Mouse (Mus musculus) heart, adult 11 months (tissue): ENCODE data around the gene Hist4h4.

Source experiments
- DNase-seq: peaks from one replicate; pipeline ENCODE4 v3.0.0; 2022

The Hist4h4 gene

GRCm38 (mm10) chr6:136803739-136804633, at the start of gene Hist4h4:
Hist4h4 (minus strand) TSS chr6:136804415.
- peak; percentile 99 for DNase-seq

DNA sequence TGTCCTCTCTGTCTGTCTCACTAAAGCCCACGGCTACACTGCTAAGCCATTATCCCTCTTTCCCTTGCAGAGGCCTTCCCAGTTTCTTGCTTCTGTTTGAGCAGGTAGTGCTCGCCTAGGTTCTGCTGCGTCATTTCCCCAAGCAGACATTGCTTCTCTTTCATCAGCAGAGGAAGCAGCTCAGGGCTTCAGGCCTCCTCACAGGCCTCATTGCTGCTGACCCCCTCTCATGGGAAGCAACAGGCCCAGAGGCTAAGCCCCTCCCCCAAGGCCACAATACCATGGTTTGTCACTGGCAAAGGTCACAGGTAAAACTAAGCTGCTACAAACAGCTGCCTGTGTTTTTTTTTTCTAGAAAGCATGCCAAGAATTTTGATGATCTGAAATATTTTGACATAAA, 48.5 kb upstream of the Hist4h4 start:
- DNase-seq, result no peak

GRCm38 (mm10) chr6:136852348-136852747, 48.1 kb upstream of the Hist4h4 start:
- no peak for DNase-seq

DNA sequence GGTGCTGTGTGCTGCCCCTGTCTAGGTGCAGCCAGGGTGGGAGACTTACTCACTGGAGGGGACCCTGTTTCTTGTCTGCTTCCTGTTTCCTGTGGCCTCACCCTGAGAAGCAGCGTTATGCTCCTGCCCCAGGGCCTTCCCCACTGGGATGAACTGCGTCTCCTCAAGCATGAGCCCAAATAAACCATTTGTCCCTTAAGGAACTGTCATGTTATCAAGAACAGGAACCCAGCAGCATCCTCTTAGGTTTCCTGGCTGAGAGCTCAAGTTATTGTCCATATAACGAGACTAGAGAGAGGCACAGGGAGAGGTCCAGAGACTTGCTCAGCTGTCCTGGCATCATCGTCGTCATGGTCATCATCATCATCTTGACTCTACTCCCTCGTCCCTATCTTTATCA, 46.1 kb upstream of the Hist4h4 start:
- DNase-seq, result peak; percentile 67

DNA sequence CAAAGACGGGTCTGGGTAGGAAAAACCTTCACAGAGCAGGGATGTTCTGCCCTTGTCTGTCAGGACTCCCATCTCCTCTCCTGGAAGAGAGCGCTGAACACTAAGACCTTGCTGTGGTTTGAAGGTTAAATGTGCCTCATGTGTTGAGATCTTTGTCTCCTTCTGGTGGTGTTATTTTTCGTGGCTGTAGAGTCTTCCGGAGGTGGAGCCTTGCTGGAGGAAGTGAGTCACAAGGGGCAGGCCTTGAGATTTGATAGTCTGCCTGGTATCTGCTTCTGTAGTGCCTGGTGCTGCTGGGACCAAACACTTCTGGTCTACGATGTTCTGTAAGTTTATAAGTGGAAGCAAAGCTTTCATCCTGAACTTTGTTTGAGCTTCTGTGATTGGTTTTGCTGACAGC, 44.8 kb upstream of the Hist4h4 start:
- DNase-seq, result no peak

DNA sequence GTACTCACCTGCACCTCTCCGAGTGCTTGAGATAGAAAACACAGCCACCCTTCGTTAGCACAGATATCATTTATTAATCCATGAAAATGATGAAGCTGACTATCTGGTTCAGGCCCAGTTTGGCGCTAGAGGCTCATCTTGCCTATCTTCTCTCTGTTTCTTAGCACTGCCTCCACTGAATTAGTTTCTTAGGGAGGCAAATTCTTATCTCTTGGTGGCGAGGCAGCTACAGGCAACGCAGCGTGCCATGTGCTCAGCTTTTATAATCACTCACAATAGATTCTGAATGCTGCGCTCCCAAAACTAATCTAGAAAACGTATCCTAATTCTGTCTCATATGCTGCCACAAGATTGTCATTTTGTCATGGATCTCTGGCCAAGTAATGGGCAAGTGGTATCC, 44.2 kb upstream of the Hist4h4 start:
- no peak for DNase-seq

GRCm38 (mm10) chr6:136847790-136848189, 43.6 kb upstream of the Hist4h4 start:
- peak; percentile 95 for DNase-seq

DNA sequence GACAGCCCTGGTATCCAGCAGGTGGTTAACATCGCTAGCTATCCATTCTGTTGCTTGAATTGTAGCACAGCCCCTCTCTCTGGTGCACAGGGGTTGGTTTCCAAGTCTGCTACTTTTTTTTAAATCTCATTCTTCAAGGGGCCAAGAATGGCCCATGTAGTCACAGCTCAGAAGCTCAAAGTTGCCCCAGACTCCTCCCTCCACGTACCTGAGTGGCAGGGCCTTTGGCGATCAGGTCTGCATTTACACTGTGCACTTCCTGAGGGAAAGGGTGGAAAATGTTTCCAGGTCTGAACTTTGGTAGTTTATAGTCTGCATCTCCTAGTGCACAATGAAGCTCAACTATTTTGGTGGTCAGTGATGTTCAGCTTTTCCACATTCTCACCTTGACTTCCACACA, 43.1 kb upstream of the Hist4h4 start:
- peak; percentile 70 for DNase-seq

- peak; percentile 64 for DNase-seq
Measured at GRCm38 (mm10) chr6:136845706-136846480, 41.7 kb upstream of the Hist4h4 start.

- no peak for DNase-seq
Measured at GRCm38 (mm10) chr6:136844903-136845302, 40.7 kb upstream of the Hist4h4 start.

DNA sequence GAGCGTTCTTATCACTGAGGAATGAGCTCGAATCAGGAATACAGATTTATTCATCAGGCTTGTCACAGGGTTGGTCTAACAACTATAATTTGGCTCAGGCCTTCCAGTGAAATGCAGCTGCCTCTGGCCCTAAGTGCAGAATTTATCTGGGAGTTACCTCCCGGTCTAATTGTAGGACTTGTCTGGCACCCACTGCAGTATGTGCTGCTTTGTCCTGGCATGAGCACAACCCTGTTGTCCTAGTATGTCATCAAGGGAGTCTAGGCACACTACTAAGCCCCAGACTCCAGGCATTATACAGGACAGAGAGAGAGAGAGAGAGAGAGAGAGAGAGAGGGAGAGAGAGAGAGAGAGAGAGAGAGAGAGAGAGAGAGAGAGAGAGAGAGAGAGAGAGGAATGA, 33.1 kb upstream of the Hist4h4 start:
- peak; percentile 86 for DNase-seq

- DNase-seq, result peak; percentile 51
Measured at GRCm38 (mm10) chr6:136835352-136835751, 31.1 kb upstream of the Hist4h4 start, which contains the start of gene Smco3. Smco3 (minus strand) TSS chr6:136835452.

DNA sequence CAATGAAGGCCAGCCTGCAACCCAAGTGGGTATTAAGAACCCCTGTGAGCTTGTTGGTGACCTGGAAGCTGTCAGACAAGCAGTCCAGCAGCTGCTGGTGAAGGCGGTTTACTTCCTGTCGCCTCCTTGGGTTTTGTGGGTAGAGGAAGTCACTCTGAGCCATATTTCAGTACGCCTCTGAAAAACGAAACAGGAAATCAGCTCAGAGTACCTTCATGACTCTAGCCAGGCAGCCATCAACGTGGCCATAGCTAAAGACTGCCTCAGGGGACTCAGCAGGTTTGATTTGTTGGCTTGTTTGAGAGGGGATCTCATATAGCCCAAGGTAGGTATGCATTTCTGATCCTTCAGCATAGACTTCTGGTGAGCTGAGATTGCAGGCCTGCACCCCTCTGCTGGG, 27.5 kb upstream of the Hist4h4 start:
- peak; percentile 89 for DNase-seq

DNA sequence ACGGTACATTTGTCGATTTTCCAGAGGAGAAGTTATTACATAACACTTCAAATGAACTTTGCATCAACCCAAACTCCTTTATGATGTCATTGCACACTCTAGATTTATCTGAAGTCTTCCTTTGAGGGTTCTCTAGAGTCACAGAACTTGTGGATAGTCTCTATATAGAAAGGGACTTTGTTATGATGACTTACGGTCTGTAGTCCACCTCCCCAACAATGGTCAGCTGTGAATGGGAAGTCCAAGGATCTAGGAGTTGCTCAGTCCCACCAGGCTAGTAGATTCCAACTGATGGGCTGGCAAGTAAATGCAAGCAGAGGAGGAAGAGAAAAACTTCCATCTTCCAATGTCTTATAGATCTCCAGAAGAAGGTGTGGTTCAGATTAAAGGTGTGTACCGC, 24.5 kb upstream of the Hist4h4 start:
- DNase-seq, result peak; percentile 86

DNA sequence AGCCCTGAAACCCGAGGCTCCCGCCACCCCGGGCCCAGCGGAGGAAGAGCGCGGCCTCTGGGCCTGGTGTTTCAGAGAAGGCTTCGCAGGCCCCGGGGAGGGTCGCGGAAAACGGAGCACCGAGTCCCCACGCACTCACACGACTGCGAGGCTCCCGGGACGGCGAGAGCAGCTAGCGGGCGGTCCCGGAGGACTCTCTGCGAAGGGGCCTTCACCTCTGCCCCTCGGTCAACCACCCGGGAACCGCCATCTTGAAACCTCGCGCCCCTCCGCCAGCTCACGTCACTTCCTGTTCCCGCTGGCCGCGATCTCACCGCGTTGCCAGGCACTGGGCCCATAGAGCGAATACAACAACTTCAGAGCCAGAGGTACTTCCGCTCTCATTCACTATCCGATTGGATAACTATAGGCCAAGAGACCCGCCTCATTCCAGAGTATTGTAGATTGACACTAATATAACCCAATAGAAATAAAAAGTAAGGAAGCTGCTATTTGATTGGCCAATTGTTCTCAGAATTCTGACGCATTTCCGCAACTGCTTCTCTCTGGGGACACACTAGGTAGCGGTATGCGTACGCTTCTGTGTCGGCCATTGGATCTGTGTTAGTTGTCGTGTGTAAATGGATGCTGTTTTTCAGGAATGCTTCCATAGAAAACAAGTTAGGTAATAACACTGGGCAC, 23.8 kb upstream of the Hist4h4 start, which contains the start of gene Wbp11:
Gene Wbp11, minus strand, starts transcription at position 353 of the 681 bp plus-strand sequence.
- peak; percentile 100 for DNase-seq

DNA sequence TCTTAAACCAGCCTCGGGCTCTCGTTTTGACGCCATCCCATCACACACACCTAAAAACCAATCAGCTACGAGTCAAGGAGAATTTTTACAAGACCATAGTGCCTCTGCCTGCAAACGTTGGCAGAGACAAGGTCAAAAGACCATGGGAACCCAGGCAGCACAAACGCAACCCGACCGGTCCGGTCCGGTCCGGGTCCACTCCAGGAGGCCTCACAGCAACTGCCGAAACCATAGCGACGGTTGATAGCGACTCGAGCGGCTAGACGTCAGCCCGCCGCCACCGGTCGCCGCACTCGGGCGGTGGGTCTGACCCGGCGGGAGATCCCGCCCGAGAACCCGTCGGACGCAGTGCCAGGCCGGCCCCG, 23.3 kb upstream of the Hist4h4 start, which contains the start of gene BC049715:
Gene BC049715, plus strand, starts transcription at position 111 of the 365 bp plus-strand sequence.
- no peak for DNase-seq

DNA sequence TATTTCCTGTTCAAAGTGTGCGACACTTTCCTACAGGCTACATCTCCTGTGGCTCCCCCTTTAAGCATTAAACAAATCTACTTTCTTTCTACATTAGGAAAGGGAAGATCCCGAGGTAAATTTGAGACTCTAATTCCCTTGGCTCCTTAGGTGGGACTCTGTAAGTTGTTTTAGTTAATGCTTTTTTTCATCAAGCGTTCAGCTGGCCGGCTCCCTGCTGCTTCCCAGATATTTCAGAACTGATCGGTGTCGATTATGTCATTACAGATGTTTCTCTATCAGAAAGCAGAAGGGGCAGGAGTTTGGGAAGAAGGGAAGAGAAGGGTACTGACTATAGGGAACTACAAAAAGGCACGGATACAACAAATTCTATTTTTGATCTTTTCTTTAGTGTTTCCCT, 22.9 kb upstream of the Hist4h4 start:
- no peak for DNase-seq

GRCm38 (mm10) chr6:136824987-136825386, 20.8 kb upstream of the Hist4h4 start:
- DNase-seq, result peak; percentile 35

DNA sequence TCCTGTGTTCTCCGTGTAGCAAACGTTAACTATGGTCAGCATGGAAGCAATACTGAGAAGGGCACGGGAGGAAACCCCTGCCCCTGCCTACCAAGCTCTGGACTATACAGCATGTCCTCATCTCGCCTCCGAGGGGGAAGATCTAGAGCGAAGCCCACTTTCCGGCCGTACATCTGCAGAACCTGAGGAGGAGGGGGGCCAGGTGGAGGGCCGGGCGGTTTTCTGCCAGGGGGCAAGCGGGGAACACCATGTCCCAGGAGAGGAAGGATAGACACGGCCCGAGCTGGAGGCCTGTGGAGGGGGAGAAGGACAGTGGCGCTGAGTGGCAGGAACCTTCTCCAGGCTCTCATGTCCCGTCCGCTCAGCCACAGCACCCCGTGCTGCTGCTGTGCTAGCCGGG, 16.9 kb upstream of the Hist4h4 start:
- peak; percentile 88 for DNase-seq

GRCm38 (mm10) chr6:136820381-136820780, 16.2 kb upstream of the Hist4h4 start:
- DNase-seq, result peak; percentile 91

DNA sequence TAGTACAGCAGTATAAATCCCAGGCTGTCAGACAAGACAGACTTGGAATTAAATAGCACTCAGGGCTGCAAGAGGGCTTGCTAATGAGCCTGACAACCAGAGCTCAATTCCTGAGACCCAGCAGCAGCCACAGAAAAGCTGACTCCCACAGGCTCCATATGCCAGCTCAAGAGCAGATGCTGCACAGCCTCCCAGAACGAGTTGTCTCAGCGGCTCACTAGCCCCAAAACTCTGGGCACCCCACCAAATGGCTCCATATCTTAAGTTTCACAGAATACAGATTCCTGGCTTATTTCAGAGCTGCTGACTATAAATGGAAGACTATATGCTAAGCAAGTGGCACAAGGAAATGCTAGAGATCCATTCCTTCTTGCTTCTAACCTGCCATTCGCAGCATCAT, 13.3 kb upstream of the Hist4h4 start:
- DNase-seq, result peak; percentile 85

- peak; percentile 84 for DNase-seq
Measured at GRCm38 (mm10) chr6:136816826-136817225, 12.6 kb upstream of the Hist4h4 start.

DNA sequence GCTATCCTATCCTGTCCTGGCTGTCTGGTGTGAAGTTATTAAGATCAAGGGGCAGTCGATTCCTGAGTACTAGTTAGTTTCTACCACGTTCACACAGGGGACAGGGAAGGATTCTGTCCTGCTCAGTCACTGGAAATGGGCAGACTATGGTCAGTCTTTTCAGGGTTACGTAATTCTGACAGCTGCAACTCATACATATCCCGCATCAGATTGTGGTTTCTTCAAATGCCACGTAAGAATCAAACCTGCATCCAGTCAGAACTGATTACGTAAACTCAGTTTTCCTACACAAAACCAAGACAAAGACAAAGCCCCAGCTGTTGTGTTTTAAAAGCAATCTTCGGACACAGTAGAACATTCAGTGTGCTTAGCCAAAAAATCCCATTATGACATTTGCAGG, 11.2 kb upstream of the Hist4h4 start:
- DNase-seq, result peak; percentile 25
